Mouse (Mus musculus): Measurements from ENCODE around the gene 3110001I22Rik. TPM values are rescaled to one million over a fixed set of nuclear protein-coding genes. Genes with fewer than 3 reads are reported as not detected.

The 3110001I22Rik gene
- 1.4 and 1.7 TPM in 2 replicates for polyA plus RNA-seq (2021; fragmentation: Nextera tagmentation)
- long read RNA-seq, experiment 1, partial matches to known transcripts, result 0 of 1 reads
- long read RNA-seq, experiment 1, other reads (novel, unspliced or antisense), result 0 of 1 reads
- long read RNA-seq, experiment 2, transcript 3110001I22Rik-203 (2 exons, 1,705 nt), result major isoform, 7 of 7 reads
- long read RNA-seq, experiment 2, partial matches to known transcripts, result 0 of 7 reads
- long read RNA-seq, experiment 2, other reads (novel, unspliced or antisense), result 0 of 7 reads

DNA sequence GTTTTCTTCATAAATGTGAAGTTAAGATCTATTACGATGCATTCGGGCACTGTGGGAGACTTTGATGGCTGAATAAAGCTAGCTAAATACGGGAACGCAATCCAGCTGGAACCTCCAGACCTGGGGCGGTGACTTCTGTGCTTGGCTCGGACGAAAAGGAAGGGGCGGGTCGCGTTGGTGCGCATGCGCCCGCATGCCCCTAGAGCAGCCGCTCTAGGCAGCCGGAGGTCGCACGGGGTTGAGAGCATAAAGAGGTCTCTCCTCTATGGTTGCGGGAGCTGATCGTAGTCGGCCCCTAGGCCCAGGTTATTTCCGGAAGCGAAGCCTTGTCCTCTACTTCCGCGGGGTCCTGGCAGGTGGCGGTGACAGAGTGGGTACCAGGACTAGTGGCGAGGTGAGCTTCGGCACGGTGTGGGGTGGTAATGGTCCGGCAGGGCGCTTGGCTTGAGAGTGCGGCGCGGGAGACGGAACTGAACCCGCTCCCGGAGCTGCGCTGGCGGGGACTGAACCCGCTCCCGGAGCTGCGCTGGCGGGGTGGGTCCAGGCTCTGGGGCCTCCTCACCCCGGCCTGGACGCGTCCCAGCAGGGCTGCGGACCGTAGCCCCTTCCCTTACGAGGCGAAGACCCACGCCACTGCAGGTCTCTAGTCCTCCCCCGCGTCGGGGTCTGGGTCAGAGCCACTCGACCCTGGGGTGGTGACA lies at the start of gene 3110001I22Rik, which contains the start of gene Bfar:
Gene 3110001I22Rik, plus strand, starts transcription at position 245 of the 701 bp plus-strand sequence.
Gene Bfar, plus strand, starts transcription at position 174 of the 701 bp plus-strand sequence.

DNA sequence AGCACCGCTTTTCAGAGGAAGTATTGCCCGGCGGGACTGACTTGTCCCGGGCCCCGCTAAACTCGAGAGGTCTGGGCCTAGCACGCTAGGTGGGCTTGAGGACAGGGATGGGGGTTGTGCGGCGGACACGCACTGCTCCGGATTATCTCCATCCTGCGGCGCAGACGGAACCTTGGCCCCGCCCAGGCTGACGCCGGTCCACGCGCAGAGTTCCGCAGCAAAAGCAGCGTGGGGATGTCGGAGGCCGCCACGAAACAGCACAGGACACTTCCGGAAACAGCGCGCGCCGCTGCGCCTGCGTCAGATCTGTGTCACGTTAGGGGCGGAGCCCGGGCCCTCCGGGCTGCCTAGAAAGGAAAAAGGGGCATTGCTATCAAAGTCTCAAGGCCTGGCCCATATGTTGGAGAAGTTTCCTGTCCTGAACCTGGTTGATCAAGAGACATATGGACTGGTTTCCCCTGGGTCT lies 3.8 kb upstream of the 3110001I22Rik start, which contains the start of gene Parn:
Gene Parn, minus strand, starts transcription at position 293 of the 466 bp plus-strand sequence.

Other genes with a start within 250 kb of the 3110001I22Rik start
- 11.5 and 12.8 TPM in 2 replicates for gene Parn, start 3.8 kb upstream of the 3110001I22Rik start, polyA plus RNA-seq (2021; fragmentation: Nextera tagmentation)
- gene Bfar, start 71 bp upstream of the 3110001I22Rik start, polyA plus RNA-seq (2021; fragmentation: Nextera tagmentation), result 23.6 and 24.1 TPM in 2 replicates
- not detected in 2 replicates for gene Pla2g10, start 59.1 kb downstream of the 3110001I22Rik start, polyA plus RNA-seq (2021; fragmentation: Nextera tagmentation)
- gene Rrn3, start 108.8 kb downstream of the 3110001I22Rik start, polyA plus RNA-seq (2021; fragmentation: Nextera tagmentation), result 52.0 and 70.3 TPM in 2 replicates
- 179 and 187 TPM in 2 replicates for gene Ntan1, start 146.9 kb downstream of the 3110001I22Rik start, polyA plus RNA-seq (2021; fragmentation: Nextera tagmentation)
- gene Pdxdc1, start 231.2 kb downstream of the 3110001I22Rik start, polyA plus RNA-seq (2021; fragmentation: Nextera tagmentation), result 39.8 and 40.4 TPM in 2 replicates
- gene Mpv17l, start 231.2 kb downstream of the 3110001I22Rik start, polyA plus RNA-seq (2021; fragmentation: Nextera tagmentation), result 61.9 and 69.1 TPM in 2 replicates

All from layer of hippocampus, adult 6 months (tissue).